10 mouse cellular contexts compared by ENCODE assay signal in the genomic region with DNA sequence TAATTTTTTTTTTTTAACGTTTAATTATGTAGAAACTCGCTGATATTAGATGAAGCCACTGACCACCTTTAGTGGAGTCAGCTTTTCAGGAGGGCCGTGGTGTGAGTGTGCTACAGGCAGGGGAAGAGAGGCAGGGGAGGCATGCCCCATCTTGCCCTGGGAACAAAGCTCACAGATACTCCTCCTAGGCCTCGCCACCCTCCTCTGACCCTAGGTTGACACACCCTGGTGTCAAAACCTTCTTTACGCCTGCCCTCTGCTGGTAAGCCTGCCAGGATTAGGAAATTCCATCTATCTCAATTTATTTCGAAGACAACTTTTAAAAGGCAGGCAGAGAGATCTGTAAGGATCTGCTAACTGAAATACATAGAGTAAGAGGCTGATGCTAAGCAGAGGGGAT.
DNase-seq lines count a peak whose midpoint lies in the region; ATAC-seq and TF ChIP-seq lines count a peak whose summit lies in the region.
"Had no signal": no experiment of that assay in that cellular context is flagged by ENCODE, and none has a peak within 500 bp of the region (broad histone marks: within the 10 kb centered on the region; RNA-seq: fewer than 3 reads in every experiment).

No protein-coding gene starts in this region.

- H3K4me1 ChIP-seq in forebrain, postnatal 0 days (ENCODE audit: insufficient read depth): no peaks in the 10 kb centered on the region
- 0 out of 2 replicates have a peak, but pooled peaks cover 3% of the 10 kb centered on the region for H3K4me1 ChIP-seq in forebrain, embryonic 16.5 days (replicated peaks; ENCODE audit: control insufficient read depth, insufficient read depth, low read length)
- peaks cover 43% of the 10 kb centered on the region for H3K4me1 ChIP-seq in midbrain, embryonic 10.5 days
- H3K4me1 ChIP-seq in midbrain, embryonic 16.5 days (ENCODE audit: control insufficient read depth, insufficient read depth, low read length): peaks cover 5% of the 10 kb centered on the region; the same call in 1 of the 2 replicates

- no peak for ATAC-seq in forebrain, postnatal 0 days
- no peak for ATAC-seq in forebrain, embryonic 16.5 days
- ATAC-seq in midbrain, embryonic 16.5 days: no peak
- ATAC-seq in megakaryocyte progenitor cell, adult 5-6 weeks (replicated peaks; ENCODE audit: poor library complexity): peak; percentile 45

- H3K4me3 ChIP-seq in forebrain, postnatal 0 days (ENCODE audit: low read depth, low read length): no peak overlapping the region
- H3K4me3 ChIP-seq in forebrain, embryonic 16.5 days (replicated peaks; ENCODE audit: low read length): no peak overlapping the region
- H3K4me3 ChIP-seq in midbrain, embryonic 10.5 days: no peak overlapping the region
- no peak overlapping the region for H3K4me3 ChIP-seq in midbrain, embryonic 16.5 days (ENCODE audit: low read depth, low read length)
- H3K4me3 ChIP-seq: heart, embryonic 13.5 days had no signal

- intact Hi-C loops in left cerebral cortex, postnatal 4 days (cut with DNase I): no loop called here

- peak; percentile 19 for DNase-seq in forebrain, postnatal 0 days
- DNase-seq in midbrain, embryonic 10.5 days (ENCODE audit: low spot score): peak; percentile 51
- DNase-seq in adipocyte (ENCODE audit: low spot score): peak; percentile 35
- DNase-seq in spleen, postnatal 14 days (ENCODE audit: low spot score in 2 of 2): no peak
- DNase-seq in left cerebral cortex, postnatal 4 days: no peak
- DNase-seq: thymus, postnatal 25 days had no signal

- H3K27me3 ChIP-seq in forebrain, postnatal 0 days (ENCODE audit: insufficient read depth, low read length): no peaks in the 10 kb centered on the region
- 0 out of 2 replicates have a peak, but pooled peaks cover 4% of the 10 kb centered on the region for H3K27me3 ChIP-seq in forebrain, embryonic 16.5 days (replicated peaks; ENCODE audit: control insufficient read depth, insufficient read depth, low read length)
- peaks cover 12% of the 10 kb centered on the region; the same call in 1 of the 2 replicates for H3K27me3 ChIP-seq in midbrain, embryonic 10.5 days (ENCODE audit: low read depth, poor library complexity, severe bottlenecking)
- no peaks in the 10 kb centered on the region for H3K27me3 ChIP-seq in midbrain, embryonic 16.5 days (ENCODE audit: control insufficient read depth, insufficient read depth, low read depth, low read length)
- H3K27me3 ChIP-seq: heart, embryonic 13.5 days had no signal

- H3K27ac ChIP-seq in forebrain, postnatal 0 days (ENCODE audit: low read depth, low read length): no peak overlapping the region
- no peak overlapping the region for H3K27ac ChIP-seq in forebrain, embryonic 16.5 days (ENCODE audit: low read length)
- H3K27ac ChIP-seq in midbrain, embryonic 10.5 days (replicated peaks): peak overlapping the region; percentile 3; the same call in 1 of the 2 replicates
- no peak overlapping the region for H3K27ac ChIP-seq in midbrain, embryonic 16.5 days (ENCODE audit: low read length)
- H3K27ac ChIP-seq: heart, embryonic 13.5 days had no signal

- H3K9ac ChIP-seq in forebrain, postnatal 0 days: no peak overlapping the region
- no peak overlapping the region for H3K9ac ChIP-seq in forebrain, embryonic 16.5 days (replicated peaks; ENCODE audit: low read depth, low read length)
- H3K9ac ChIP-seq in midbrain, embryonic 16.5 days (ENCODE audit: low read depth, low read length): no peak overlapping the region

- WGBS in forebrain, postnatal 0 days: 54% methylated on average over 6 of the region's 6 CpGs
- 51% methylated on average over 6 of the region's 6 CpGs for WGBS in forebrain, embryonic 16.5 days
- WGBS in midbrain, embryonic 10.5 days: 46% methylated on average over 6 of the region's 6 CpGs
- WGBS in midbrain, embryonic 16.5 days: 37% methylated on average over 6 of the region's 6 CpGs

- no peak overlapping the region for H3K4me2 ChIP-seq in forebrain, postnatal 0 days (ENCODE audit: low read depth)
- H3K4me2 ChIP-seq in forebrain, embryonic 16.5 days (ENCODE audit: low read length): no peak overlapping the region
- no peak overlapping the region for H3K4me2 ChIP-seq in midbrain, embryonic 16.5 days (ENCODE audit: low read length)
- H3K4me2 ChIP-seq: heart, embryonic 13.5 days had no signal

- no peaks in the 10 kb centered on the region for H3K36me3 ChIP-seq in forebrain, postnatal 0 days (ENCODE audit: insufficient read depth)
- H3K36me3 ChIP-seq in forebrain, embryonic 16.5 days (ENCODE audit: control insufficient read depth, insufficient read depth): no peaks in the 10 kb centered on the region
- no peaks in the 10 kb centered on the region for H3K36me3 ChIP-seq in midbrain, embryonic 10.5 days
- no peaks in the 10 kb centered on the region for H3K36me3 ChIP-seq in midbrain, embryonic 16.5 days (ENCODE audit: control insufficient read depth, insufficient read depth, low read length)
- H3K36me3 ChIP-seq: heart, embryonic 13.5 days had no signal

- TF ChIP-seq CTCF in forebrain, postnatal 0 days (IDR thresholded peaks at IDR 0.05; ENCODE audit: low read depth): peak; percentile 46

- no peaks in the 10 kb centered on the region for H3K9me3 ChIP-seq in forebrain, postnatal 0 days (ENCODE audit: low read length)
- no peaks in the 10 kb centered on the region for H3K9me3 ChIP-seq in forebrain, embryonic 16.5 days (ENCODE audit: control insufficient read depth, low read length)
- H3K9me3 ChIP-seq in midbrain, embryonic 10.5 days (replicated peaks): no peaks in the 10 kb centered on the region
- H3K9me3 ChIP-seq in midbrain, embryonic 16.5 days (replicated peaks; ENCODE audit: control insufficient read depth, low read length, poor library complexity, severe bottlenecking): no peaks in the 10 kb centered on the region
- H3K9me3 ChIP-seq: heart, embryonic 13.5 days had no signal

Comparison
In these comparisons a context has a peak if more than half of its experiments do, and no peak if none do; other contexts are left out.
1. DNase-seq: peak in forebrain, postnatal 0 days (single experiment), midbrain, embryonic 10.5 days (single experiment) and adipocyte (single experiment); none in spleen, postnatal 14 days (0 of 2) and left cerebral cortex, postnatal 4 days (single experiment).